Mouse (Mus musculus) cerebellum, adult 11-12 months (tissue): Measurements from ENCODE around the gene Neu4.
"Not testable (repeated sequence)": the region's sequence is repeated elsewhere in the genome, so short reads cannot be mapped to it uniquely, and the experiment has no call there.

Source experiments
- DNase-seq: peaks from one replicate; pipeline ENCODE4 v3.0.0; 2022

Gene Neu4

DNA sequence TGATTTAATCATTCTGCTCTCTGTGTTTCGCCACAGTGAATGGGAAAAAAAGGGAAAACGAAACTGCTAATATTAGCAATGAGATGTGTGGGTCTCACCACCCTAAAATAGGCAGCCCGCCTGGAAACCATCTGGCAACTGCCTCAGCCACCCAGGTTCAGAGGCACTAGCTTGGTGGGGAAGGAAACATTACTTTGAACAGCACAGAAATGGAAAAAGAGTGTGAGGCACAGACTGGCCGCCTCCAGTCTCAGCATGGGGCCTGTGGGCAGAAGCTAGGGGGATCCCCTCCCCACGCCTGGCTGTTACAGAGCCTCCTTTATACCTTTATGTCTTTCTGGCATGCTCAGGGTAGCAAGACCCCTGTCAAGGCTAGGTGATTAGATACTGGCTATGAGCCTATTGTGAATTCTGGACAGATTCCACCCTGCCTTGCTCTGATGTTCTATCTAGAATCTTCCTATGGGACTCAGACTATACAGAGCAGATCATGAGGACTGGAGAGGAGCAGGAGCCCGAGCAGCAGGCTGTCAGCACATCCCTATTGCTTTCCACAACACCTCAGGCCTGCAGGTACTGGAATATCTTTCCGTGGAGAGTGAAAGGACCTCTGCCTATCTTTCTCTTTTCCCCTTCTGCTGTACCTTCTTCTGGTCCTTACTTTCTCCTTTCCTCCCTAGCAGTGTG, 33.4 kb downstream of the Neu4 start:
- no peak for DNase-seq

DNA sequence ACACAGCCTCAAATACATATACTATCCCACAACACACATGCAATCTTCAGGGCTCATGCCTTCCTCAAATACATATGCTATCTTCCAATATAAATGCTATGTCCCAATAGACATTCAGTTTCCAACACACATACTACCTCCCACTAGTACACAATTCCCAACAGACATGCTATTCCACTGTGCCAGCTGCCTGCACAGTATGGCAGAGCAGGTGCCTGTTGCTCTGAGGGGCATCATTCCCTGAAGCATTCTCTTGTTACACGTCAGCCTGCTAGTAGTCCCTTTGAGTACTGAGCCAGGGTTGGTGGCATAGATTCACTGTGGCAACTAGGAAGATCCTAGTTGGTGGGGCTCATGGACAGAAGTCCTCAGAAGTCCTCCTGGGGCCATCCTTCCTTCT, 34.2 kb downstream of the Neu4 start:
- no peak for DNase-seq

DNA sequence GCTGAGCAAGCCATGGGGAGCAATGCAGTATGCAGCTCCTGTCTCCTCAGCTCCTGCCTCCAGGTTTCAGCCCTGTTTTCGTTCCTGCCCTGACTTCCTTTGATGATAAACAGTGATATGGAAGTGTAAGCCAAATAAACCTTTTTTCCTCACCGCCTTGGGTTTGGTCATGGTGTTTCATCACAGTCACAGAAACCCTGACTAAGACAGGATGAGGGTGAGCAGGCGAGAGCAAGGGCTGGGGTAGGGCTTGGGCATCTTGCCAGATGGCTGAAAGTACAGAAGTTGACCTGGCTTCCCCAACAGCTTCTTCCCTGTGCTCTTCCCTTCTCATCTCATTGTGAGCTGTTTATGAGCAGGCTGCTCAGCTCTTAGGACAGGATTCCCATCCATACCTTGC, 35.7 kb downstream of the Neu4 start:
- DNase-seq, result no peak

DNA sequence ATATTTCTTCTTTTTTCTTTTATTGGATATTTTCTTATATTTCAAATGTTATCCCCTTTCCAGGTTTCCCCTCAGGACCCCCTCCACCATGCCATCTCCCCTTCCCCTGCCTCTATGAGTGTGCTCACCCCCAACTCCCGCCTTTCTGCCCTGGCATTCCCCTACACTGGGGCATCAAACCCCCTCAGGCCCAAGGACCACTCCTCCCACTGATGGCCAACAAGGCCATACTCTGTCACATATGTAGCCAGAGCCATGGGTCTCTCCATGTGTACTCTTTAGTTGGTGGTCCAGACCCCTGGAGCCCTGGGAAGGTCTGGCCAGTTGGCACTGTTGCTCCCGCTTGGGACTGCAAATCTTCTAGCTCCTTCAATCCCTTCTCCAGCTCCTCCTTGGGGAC, 37.1 kb downstream of the Neu4 start:
- DNase-seq, result no peak

DNA sequence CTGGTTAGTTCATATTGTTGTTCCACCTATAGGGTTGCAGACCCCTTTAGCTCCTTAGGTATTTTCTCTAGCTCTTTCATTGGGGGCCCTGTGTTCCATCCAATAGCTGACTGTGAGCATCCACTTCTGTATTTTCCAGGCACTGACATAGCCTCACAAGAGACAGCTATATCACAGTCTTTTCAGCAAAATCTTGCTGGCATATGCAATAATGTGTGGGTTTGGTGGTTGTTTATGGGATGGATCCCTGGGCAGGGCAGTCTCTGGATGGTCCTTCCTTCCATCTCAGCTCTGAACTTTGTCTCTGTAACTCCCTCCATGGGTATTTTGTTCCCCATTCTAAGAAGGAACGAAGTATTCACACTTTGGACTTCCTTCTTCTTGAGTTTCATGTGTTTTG, 38.0 kb downstream of the Neu4 start:
- DNase-seq, result not testable (repeated sequence)

DNA sequence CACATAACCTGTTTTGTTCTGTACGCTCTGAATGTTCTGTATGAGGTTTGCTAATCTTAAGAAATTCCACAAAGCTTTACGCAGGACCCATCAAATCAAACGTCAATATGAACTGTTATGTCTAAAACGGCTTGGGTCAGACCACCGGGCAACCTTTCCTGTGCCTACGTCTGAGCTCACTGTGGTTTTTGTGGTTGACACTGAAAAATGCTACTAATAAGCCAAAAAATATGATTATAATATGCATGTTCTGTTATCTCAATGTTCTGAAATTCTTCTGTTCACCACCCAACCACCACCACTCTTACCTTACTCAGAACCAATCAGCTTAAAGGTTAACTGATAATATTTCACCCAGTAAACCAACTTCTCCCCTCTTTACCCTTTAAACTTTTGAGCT, 54.5 kb downstream of the Neu4 start:
- DNase-seq, result no peak

DNA sequence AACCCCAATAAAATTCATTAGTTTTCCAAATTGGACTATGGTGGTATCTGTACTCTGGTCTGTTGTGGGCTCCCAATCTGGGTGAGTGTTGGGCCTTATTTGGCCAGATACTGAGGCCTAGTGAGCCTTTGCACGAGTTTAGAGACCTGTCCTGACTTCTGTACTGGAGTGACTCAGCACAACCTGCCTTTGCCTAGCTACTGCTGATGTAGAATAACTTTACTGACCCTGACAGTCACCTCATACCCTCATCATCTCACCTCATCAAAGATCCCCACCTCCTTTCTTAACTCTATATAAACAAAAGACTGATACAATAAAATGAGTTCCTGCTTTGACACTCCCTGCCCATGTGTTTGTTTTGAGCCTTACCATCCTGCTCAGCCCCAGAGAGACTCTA, 56.5 kb downstream of the Neu4 start:
- DNase-seq, result no peak
